Mouse (Mus musculus): ENCODE measurements around the gene Mrfap1.

Mrfap1 gene

DNA sequence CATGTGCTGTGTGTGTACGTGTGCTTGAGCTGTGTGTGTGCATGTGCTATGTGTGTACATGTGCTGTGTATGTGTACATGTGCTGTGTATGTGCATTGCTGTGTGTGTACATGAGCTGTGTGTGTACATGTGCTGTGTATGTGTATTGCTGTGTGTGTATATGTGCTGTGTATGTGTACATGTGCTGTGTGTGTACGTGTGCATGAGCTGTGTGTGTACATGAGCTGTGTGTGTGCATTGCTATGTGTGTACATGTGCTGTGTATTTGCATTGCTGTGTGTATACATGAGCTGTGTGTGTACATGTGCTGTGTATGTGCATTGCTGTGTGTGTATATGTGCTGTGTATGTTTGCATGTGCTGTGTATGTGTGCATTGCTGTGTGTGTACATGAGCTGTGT is 17.1 kb downstream of the Mrfap1 start:
- DNase-seq: no peak

GRCm38 (mm10) chr5:36778901-36779300 is 17.7 kb downstream of the Mrfap1 start:
- no peak for DNase-seq

DNA sequence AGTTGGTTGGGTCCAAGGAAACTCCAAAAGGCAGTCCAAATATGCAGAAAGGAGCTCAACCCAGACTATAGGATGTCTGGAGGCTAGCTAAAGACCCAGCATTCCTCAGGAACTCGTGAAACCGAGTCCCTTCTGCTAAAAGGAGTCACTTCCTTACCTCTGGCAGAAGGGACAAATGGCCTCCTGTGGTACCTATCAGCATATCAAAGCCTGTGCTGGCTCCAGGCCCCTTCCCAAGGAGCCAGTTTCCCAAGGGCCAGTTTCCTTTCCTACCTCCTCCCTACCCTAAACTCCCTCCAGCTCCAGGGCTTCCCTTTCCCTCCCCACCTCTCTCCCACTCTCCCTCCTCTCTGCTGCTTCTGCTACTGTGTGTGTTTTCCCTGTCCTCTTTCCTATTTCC is 19.4 kb downstream of the Mrfap1 start:
- DNase-seq: no peak

DNA sequence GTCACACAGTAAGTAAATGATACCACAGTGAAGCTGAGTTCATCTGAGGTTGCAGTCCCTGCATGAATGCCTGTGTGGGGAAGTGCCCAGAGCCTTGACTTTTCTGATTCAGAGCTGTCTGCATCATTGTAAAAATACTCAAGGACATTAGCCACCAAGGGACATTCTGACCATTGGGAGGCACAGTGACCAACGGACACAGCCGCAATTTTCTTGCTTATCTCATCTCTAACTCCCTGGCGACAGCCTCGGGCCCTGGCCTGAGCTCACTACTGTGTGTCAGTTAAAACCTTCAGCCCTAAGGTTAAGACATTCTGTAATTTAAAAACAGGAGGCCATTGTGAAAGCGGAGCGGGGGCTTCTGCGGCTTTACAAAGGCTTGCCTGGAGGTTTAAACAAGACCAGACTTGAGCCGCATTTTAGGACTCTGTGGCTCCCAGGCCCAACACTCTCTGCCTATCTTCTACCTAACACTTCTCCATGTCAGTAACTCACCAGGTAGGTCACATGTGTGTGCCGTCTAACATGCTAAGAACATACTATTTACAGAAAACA is 20.5 kb downstream of the Mrfap1 start:
- no peak for DNase-seq

GRCm38 (mm10) chr5:36775317-36775716 is 21.3 kb downstream of the Mrfap1 start:
- no peak for DNase-seq

DNA sequence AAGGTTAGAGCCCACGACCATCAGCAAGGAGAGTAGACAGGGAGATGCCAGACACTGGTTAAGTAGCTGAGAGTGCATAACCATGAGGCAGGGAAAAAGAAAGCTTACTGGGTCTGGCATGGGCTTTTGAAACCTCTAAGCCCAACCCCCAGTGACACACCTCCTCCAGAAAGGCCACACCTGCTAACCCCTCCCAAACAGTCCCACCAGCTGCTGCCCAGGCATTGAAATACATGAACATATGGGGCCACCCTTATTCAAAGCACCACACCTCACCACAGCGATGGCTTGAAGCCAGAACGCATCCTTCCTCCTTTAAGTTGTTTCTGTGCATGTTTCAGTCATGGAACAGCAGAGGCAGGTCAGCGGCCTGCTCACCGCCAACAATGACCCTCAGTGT is 24.0 kb downstream of the Mrfap1 start:
- DNase-seq: no peak

GRCm38 (mm10) chr5:36769603-36770002 is 27.0 kb downstream of the Mrfap1 start:
- no peak for DNase-seq

GRCm38 (mm10) chr5:36766958-36767703 is 29.4 kb downstream of the Mrfap1 start:
- DNase-seq: no peak

GRCm38 (mm10) chr5:36759848-36760247 is 36.7 kb downstream of the Mrfap1 start:
- DNase-seq: no peak

- peak; percentile 17 for DNase-seq
These were observed 39.5 kb downstream of the Mrfap1 start for GRCm38 (mm10) chr5:36757033-36757432.

- no peak for DNase-seq
These were observed 46.2 kb downstream of the Mrfap1 start for GRCm38 (mm10) chr5:36750119-36751078.

DNA sequence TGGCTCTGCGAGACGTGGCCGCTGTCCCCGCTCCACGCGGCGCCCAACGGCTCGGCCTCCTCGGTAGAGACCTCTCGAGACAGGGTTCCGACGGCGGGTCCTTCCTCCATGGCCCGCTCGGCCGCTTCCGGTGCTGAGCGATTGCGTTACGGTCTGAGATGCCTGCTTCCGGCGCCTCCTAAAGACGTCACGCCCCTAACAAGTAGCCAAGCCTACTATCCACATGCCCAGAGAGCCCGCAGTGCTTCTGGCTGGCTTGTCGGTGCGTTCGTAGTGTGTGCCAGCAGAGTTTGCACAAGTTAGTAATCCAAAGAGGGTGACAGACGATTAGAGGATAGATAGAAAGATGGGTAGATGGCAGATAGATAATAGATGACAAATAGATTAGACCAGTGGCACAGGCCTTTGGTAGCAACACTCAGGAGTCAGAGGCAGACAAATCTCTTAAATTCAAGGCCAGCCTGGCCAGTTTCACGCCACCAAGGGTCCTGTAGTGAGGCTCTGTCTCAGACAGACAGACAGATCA is 48.0 kb downstream of the Mrfap1 start, which contains the start of gene Bloc1s4:
Gene Bloc1s4, minus strand, starts transcription at position 115 of the 526 bp plus-strand sequence.
- DNase-seq: peak; percentile 89

- DNase-seq: peak; percentile 36
These were observed 48.6 kb downstream of the Mrfap1 start for GRCm38 (mm10) chr5:36747794-36748535.

GRCm38 (mm10) chr5:36747071-36747470 is 49.5 kb downstream of the Mrfap1 start:
- no peak for DNase-seq
